Mouse (Mus musculus) embryo, embryonic 10.5 days (tissue): Measurements from ENCODE around the gene Xrcc5.

Experiments
- DNase-seq: peaks from one replicate; pipeline ENCODE4 v3.0.0-alpha.2; 2015; ENCODE audit warnings: low spot score

Xrcc5 gene

GRCm38 (mm10) chr1:72390420-72390819 is 83.2 kb downstream of the Xrcc5 start:
- DNase-seq = no peak

- DNase-seq = no peak
Observed at GRCm38 (mm10) chr1:72399720-72400401, 92.6 kb downstream of the Xrcc5 start.

GRCm38 (mm10) chr1:72400616-72401015 is 93.4 kb downstream of the Xrcc5 start:
- no peak for DNase-seq

- no peak for DNase-seq
Observed at GRCm38 (mm10) chr1:72401331-72402069, 94.3 kb downstream of the Xrcc5 start.

GRCm38 (mm10) chr1:72406505-72407079 is 99.4 kb downstream of the Xrcc5 start:
- DNase-seq = no peak

- DNase-seq = no peak
Observed at GRCm38 (mm10) chr1:72409936-72410335, 102.7 kb downstream of the Xrcc5 start.

- no peak for DNase-seq
Observed at GRCm38 (mm10) chr1:72411108-72411507, 103.9 kb downstream of the Xrcc5 start.

- DNase-seq = no peak
Observed at GRCm38 (mm10) chr1:72413205-72413604, 106.0 kb downstream of the Xrcc5 start.

- peak; percentile 39 for DNase-seq
Observed at GRCm38 (mm10) chr1:72414133-72414532, 106.9 kb downstream of the Xrcc5 start.

GRCm38 (mm10) chr1:72414561-72415253 is 107.5 kb downstream of the Xrcc5 start:
- peak; percentile 63 for DNase-seq

- DNase-seq = no peak
Observed at GRCm38 (mm10) chr1:72418744-72419655, 111.8 kb downstream of the Xrcc5 start.

- DNase-seq = no peak
Observed at GRCm38 (mm10) chr1:72420220-72420619, 113.0 kb downstream of the Xrcc5 start.

- no peak for DNase-seq
Observed at GRCm38 (mm10) chr1:72422121-72422520, 114.9 kb downstream of the Xrcc5 start.

GRCm38 (mm10) chr1:72426456-72426855 is 119.2 kb downstream of the Xrcc5 start:
- no peak for DNase-seq

GRCm38 (mm10) chr1:72428526-72428925 is 121.3 kb downstream of the Xrcc5 start:
- DNase-seq = no peak

- no peak for DNase-seq
Observed at GRCm38 (mm10) chr1:72429107-72429807, 122.0 kb downstream of the Xrcc5 start.

- DNase-seq = no peak
Observed at GRCm38 (mm10) chr1:72432579-72432978, 125.4 kb downstream of the Xrcc5 start.

GRCm38 (mm10) chr1:72434510-72434909 is 127.3 kb downstream of the Xrcc5 start:
- no peak for DNase-seq

- DNase-seq = no peak
Observed at GRCm38 (mm10) chr1:72436967-72437366, 129.7 kb downstream of the Xrcc5 start.

- DNase-seq = no peak
Observed at GRCm38 (mm10) chr1:72439146-72439545, 131.9 kb downstream of the Xrcc5 start.

- DNase-seq = peak; percentile 5
Observed at GRCm38 (mm10) chr1:72442747-72443146, 135.5 kb downstream of the Xrcc5 start.
